Mouse (Mus musculus) limb, embryonic 15.5 days (tissue): Measurements from ENCODE around the gene Card19. TPM values are rescaled to one million over a fixed set of nuclear protein-coding genes. Genes with fewer than 3 reads are reported as not detected.

Source experiments
- ATAC-seq: fragments of 200-750 bp; cut with Nextera tagmentation; 2 replicates; pipeline ENCODE4 v1.8.0; 2017; ENCODE audit warnings: low read depth, moderate TSS enrichment; ENCODE audit not compliant: insufficient number of reproducible peaks, low FRiP score, low TSS enrichment
- H3K27ac ChIP-seq: fragments of 300-500 bp; sonication (generic); 2 replicates; pipeline ENCODE4 v1.5.1; 2015; ENCODE audit warnings: moderate library complexity, mild to moderate bottlenecking, inconsistent platforms
- H3K27me3 ChIP-seq: fragments of 300-500 bp; sonication (generic); 2 replicates; pipeline ENCODE4 v1.6.1; 2015; ENCODE audit warnings: inconsistent platforms
- H3K36me3 ChIP-seq: fragments of 300-500 bp; sonication (generic); 2 replicates; pipeline ENCODE4 v1.6.1; 2015; ENCODE audit warnings: inconsistent platforms
- H3K4me1 ChIP-seq: fragments of 300-500 bp; sonication (generic); 2 replicates; pipeline ENCODE4 v1.6.1; 2015; ENCODE audit warnings: inconsistent platforms
- H3K4me2 ChIP-seq: fragments of 300-500 bp; sonication (generic); 2 replicates; pipeline ENCODE4 v1.6.1; 2015; ENCODE audit warnings: mild to moderate bottlenecking, inconsistent platforms
- H3K4me3 ChIP-seq: fragments of 300-500 bp; sonication (generic); 2 replicates; pipeline ENCODE4 v1.5.1; 2015; ENCODE audit warnings: mild to moderate bottlenecking, inconsistent platforms
- H3K9ac ChIP-seq: fragments of 300-500 bp; sonication (generic); 2 replicates; pipeline ENCODE4 v1.6.1; 2015; ENCODE audit warnings: inconsistent platforms
- H3K9me3 ChIP-seq: fragments of 300-500 bp; sonication (generic); 2 replicates; pipeline ENCODE4 v1.6.1; 2016; ENCODE audit warnings: inconsistent platforms
- WGBS: fragments of 180-500 bp; shearing (Covaris S2); methylation state at CpG from one replicate; pipeline ENCODE4 v1.1.7; 2015; 5-methylcytosine and 5-hydroxymethylcytosine counted together
- polyA plus RNA-seq: library from polyadenylated mRNA; unstranded; fragments of >200 nt; fragmentation: Nextera tagmentation; extraction: Ambion mirVana; gene quantifications from 2 replicates; pipeline ENCODE4 v1.2.1, GENCODE M21; 2015

Gene Card19
- polyA plus RNA-seq, 1 experiment from 2014 or later, result 64.6 TPM

GRCm38 (mm10) chr13:49180274-49180673 is 35.6 kb downstream of the Card19 start:
- no peak overlapping the region for H3K9ac ChIP-seq
- H3K9me3 ChIP-seq, result no peaks in the 10 kb centered on the region
- H3K4me3 ChIP-seq, result no peak overlapping the region
- H3K4me2 ChIP-seq, result no peak overlapping the region
- H3K4me1 ChIP-seq, result peaks cover 20% of the 10 kb centered on the region
- H3K27ac ChIP-seq, result no peak overlapping the region
- H3K27me3 ChIP-seq, result no peaks in the 10 kb centered on the region
- ATAC-seq, result no peak
- WGBS, result 83% methylated on average over 5 of the region's 5 CpGs
- H3K36me3 ChIP-seq, result no peaks in the 10 kb centered on the region

GRCm38 (mm10) chr13:49178839-49179585 is 36.8 kb downstream of the Card19 start:
- H3K9ac ChIP-seq, result no peak overlapping the region
- H3K4me1 ChIP-seq, result peaks cover 20% of the 10 kb centered on the region
- no peak overlapping the region for H3K4me3 ChIP-seq
- peak overlapping the region; percentile 77 for H3K27ac ChIP-seq
- H3K27me3 ChIP-seq, result no peaks in the 10 kb centered on the region
- no peak overlapping the region for H3K4me2 ChIP-seq
- WGBS, result 50% methylated on average over 19 of the region's 19 CpGs
- H3K36me3 ChIP-seq, result no peaks in the 10 kb centered on the region
- no peaks in the 10 kb centered on the region for H3K9me3 ChIP-seq
- peak; percentile 62 for ATAC-seq

- Histone ChIP-seq H3K4me2 (no peak overlapping the region), H3K9ac (no peak overlapping the region), H3K27me3 (no peaks in the 10 kb centered on the region), H3K27ac (no peak overlapping the region), H3K4me1 (peaks cover 11% of the 10 kb centered on the region), H3K9me3 (no peaks in the 10 kb centered on the region), H3K4me3 (no peak overlapping the region), H3K36me3 (no peaks in the 10 kb centered on the region)
- 68% methylated on average over 10 of the region's 10 CpGs for WGBS
- ATAC-seq, result no peak
These were observed 40.3 kb downstream of the Card19 start for GRCm38 (mm10) chr13:49175509-49175908.

GRCm38 (mm10) chr13:49172971-49173596 is 42.8 kb downstream of the Card19 start:
- Histone ChIP-seq H3K27me3 (no peaks in the 10 kb centered on the region), H3K4me1 (peaks cover 4% of the 10 kb centered on the region; the same call in 1 of the 2 replicates), H3K9me3 (no peaks in the 10 kb centered on the region), H3K27ac (no peak overlapping the region), H3K36me3 (no peaks in the 10 kb centered on the region), H3K9ac (no peak overlapping the region), H3K4me2 (no peak overlapping the region), H3K4me3 (no peak overlapping the region)
- ATAC-seq, result peak; percentile 66; the same call in 1 of the 2 replicates
- WGBS, result 4% methylated on average over 12 of the region's 12 CpGs

- Histone ChIP-seq H3K27ac (no peak overlapping the region), H3K36me3 (no peaks in the 10 kb centered on the region), H3K9ac (no peak overlapping the region), H3K4me3 (no peak overlapping the region), H3K9me3 (no peaks in the 10 kb centered on the region), H3K27me3 (no peaks in the 10 kb centered on the region), H3K4me1 (peaks cover 4% of the 10 kb centered on the region; the same call in 1 of the 2 replicates), H3K4me2 (no peak overlapping the region)
- 84% methylated on average over 7 of the region's 7 CpGs for WGBS
- ATAC-seq, result no peak
These were observed 43.5 kb downstream of the Card19 start for GRCm38 (mm10) chr13:49172335-49172734.

- Histone ChIP-seq H3K9ac (no peak overlapping the region), H3K4me1 (peaks cover 9% of the 10 kb centered on the region; the same call in 1 of the 2 replicates), H3K27ac (no peak overlapping the region), H3K36me3 (no peaks in the 10 kb centered on the region), H3K4me2 (no peak overlapping the region), H3K9me3 (no peaks in the 10 kb centered on the region), H3K27me3 (no peaks in the 10 kb centered on the region), H3K4me3 (no peak overlapping the region)
- no peak for ATAC-seq
- WGBS, result 53% methylated on average over 1 of the region's 1 CpGs
These were observed 44.1 kb downstream of the Card19 start for GRCm38 (mm10) chr13:49171729-49172128.

- Histone ChIP-seq H3K27ac (no peak overlapping the region), H3K9me3 (no peaks in the 10 kb centered on the region), H3K36me3 (no peaks in the 10 kb centered on the region), H3K4me1 (peaks cover 12% of the 10 kb centered on the region; the same call in 1 of the 2 replicates), H3K4me2 (no peak overlapping the region), H3K27me3 (no peaks in the 10 kb centered on the region), H3K4me3 (no peak overlapping the region), H3K9ac (no peak overlapping the region)
- WGBS, result 90% methylated on average over 11 of the region's 11 CpGs
- ATAC-seq, result no peak
These were observed 45.2 kb downstream of the Card19 start for GRCm38 (mm10) chr13:49170623-49171022.

GRCm38 (mm10) chr13:49169448-49170207 is 46.2 kb downstream of the Card19 start:
- no peaks in the 10 kb centered on the region for H3K27me3 ChIP-seq
- ATAC-seq, result no peak
- H3K9me3 ChIP-seq, result no peaks in the 10 kb centered on the region
- no peak overlapping the region for H3K9ac ChIP-seq
- no peak overlapping the region for H3K27ac ChIP-seq
- H3K4me2 ChIP-seq, result no peak overlapping the region
- peaks cover 12% of the 10 kb centered on the region; the same call in 1 of the 2 replicates for H3K4me1 ChIP-seq
- 17% methylated on average over 17 of the region's 17 CpGs for WGBS
- H3K36me3 ChIP-seq, result no peaks in the 10 kb centered on the region
- no peak overlapping the region for H3K4me3 ChIP-seq

GRCm38 (mm10) chr13:49167081-49167480 is 48.8 kb downstream of the Card19 start:
- Histone ChIP-seq H3K27ac (peak overlapping the region; percentile 66), H3K36me3 (no peaks in the 10 kb centered on the region), H3K9ac (no peak overlapping the region), H3K4me1 (peaks cover 12% of the 10 kb centered on the region; the same call in 1 of the 2 replicates), H3K4me2 (no peak overlapping the region), H3K9me3 (no peaks in the 10 kb centered on the region), H3K27me3 (no peaks in the 10 kb centered on the region), H3K4me3 (no peak overlapping the region)
- ATAC-seq, result no peak
- 25% methylated on average over 9 of the region's 9 CpGs for WGBS

- H3K4me2 ChIP-seq, result no peak overlapping the region
- 75% methylated on average over 7 of the region's 7 CpGs for WGBS
- no peak overlapping the region for H3K4me3 ChIP-seq
- no peaks in the 10 kb centered on the region for H3K36me3 ChIP-seq
- no peak overlapping the region for H3K9ac ChIP-seq
- no peak for ATAC-seq
- H3K4me1 ChIP-seq, result peaks cover 8% of the 10 kb centered on the region; the same call in 1 of the 2 replicates
- no peak overlapping the region for H3K27ac ChIP-seq
- no peaks in the 10 kb centered on the region for H3K27me3 ChIP-seq
- H3K9me3 ChIP-seq, result no peaks in the 10 kb centered on the region
These were observed 52.2 kb downstream of the Card19 start for GRCm38 (mm10) chr13:49163645-49164044.

- no peak for ATAC-seq
- 75% methylated on average over 4 of the region's 4 CpGs for WGBS
- H3K4me2 ChIP-seq, result no peak overlapping the region
- no peak overlapping the region for H3K27ac ChIP-seq
- peaks cover 8% of the 10 kb centered on the region; the same call in 1 of the 2 replicates for H3K4me1 ChIP-seq
- H3K27me3 ChIP-seq, result no peaks in the 10 kb centered on the region
- H3K9ac ChIP-seq, result no peak overlapping the region
- no peaks in the 10 kb centered on the region for H3K36me3 ChIP-seq
- no peak overlapping the region for H3K4me3 ChIP-seq
- no peaks in the 10 kb centered on the region for H3K9me3 ChIP-seq
These were observed 53.1 kb downstream of the Card19 start for GRCm38 (mm10) chr13:49162722-49163121.

- H3K27me3 ChIP-seq, result no peaks in the 10 kb centered on the region
- H3K9me3 ChIP-seq, result no peaks in the 10 kb centered on the region
- H3K36me3 ChIP-seq, result no peaks in the 10 kb centered on the region
- H3K4me2 ChIP-seq, result no peak overlapping the region
- H3K27ac ChIP-seq, result no peak overlapping the region
- no peak overlapping the region for H3K4me3 ChIP-seq
- WGBS, result 47% methylated on average over 2 of the region's 2 CpGs
- H3K9ac ChIP-seq, result no peak overlapping the region
- no peak for ATAC-seq
- H3K4me1 ChIP-seq, result no peaks in the 10 kb centered on the region
These were observed 54.6 kb downstream of the Card19 start for GRCm38 (mm10) chr13:49161236-49161635.
